Mouse (Mus musculus) kidney, embryonic 15.5 days (tissue): ENCODE results near the gene Gpn2. TPM values are rescaled to one million over a fixed set of nuclear protein-coding genes. Genes with fewer than 3 reads are reported as not detected.

ENCODE experiments used
- ATAC-seq: fragments of 200-750 bp; cut with Nextera tagmentation; replicated peaks from 2 replicates; pipeline ENCODE4 v1.8.0; 2017; ENCODE audit warnings: moderate TSS enrichment; ENCODE audit not compliant: low FRiP score
- H3K27ac ChIP-seq: fragments of 300-500 bp; sonication (generic); 2 replicates; pipeline ENCODE4 v1.5.1; 2015; ENCODE audit warnings: mild to moderate bottlenecking, inconsistent platforms
- H3K27me3 ChIP-seq: fragments of 300-500 bp; sonication (generic); 2 replicates; pipeline ENCODE4 v1.6.1; 2015; ENCODE audit warnings: inconsistent platforms
- H3K36me3 ChIP-seq: fragments of 300-500 bp; sonication (generic); 2 replicates; pipeline ENCODE4 v1.6.1; 2015; ENCODE audit warnings: inconsistent platforms
- H3K4me1 ChIP-seq: fragments of 300-500 bp; sonication (generic); 2 replicates; pipeline ENCODE4 v1.6.1; 2015; ENCODE audit warnings: inconsistent platforms
- H3K4me2 ChIP-seq: fragments of 300-500 bp; sonication (generic); 2 replicates; pipeline ENCODE4 v1.6.1; 2015; ENCODE audit warnings: moderate library complexity, mild to moderate bottlenecking, inconsistent platforms
- H3K4me3 ChIP-seq: fragments of 300-500 bp; sonication (generic); replicated peaks from 2 replicates; pipeline ENCODE4 v1.5.1; 2015; ENCODE audit warnings: mild to moderate bottlenecking, inconsistent platforms
- H3K9ac ChIP-seq: fragments of 300-500 bp; sonication (generic); 2 replicates; pipeline ENCODE4 v1.6.1; 2015; ENCODE audit warnings: mild to moderate bottlenecking, inconsistent platforms
- H3K9me3 ChIP-seq: fragments of 300-500 bp; sonication (generic); replicated peaks from 2 replicates; pipeline ENCODE4 v1.6.1; 2016; ENCODE audit warnings: inconsistent platforms
- WGBS: fragments of 180-500 bp; shearing (Covaris S2); methylation state at CpG from one replicate; pipeline ENCODE4 v1.1.7; 2015; ENCODE audit warnings: mixed read lengths; 5-methylcytosine and 5-hydroxymethylcytosine counted together
- polyA plus RNA-seq: library from polyadenylated mRNA; unstranded; fragments of >200 nt; fragmentation: Nextera tagmentation; extraction: Ambion mirVana; gene quantifications from 2 replicates; pipeline ENCODE4 v1.2.1, GENCODE M21; 2015

Gene Gpn2
- polyA plus RNA-seq, 1 experiment from 2014 or later = 20.3 TPM

GRCm38 (mm10) chr4:133613026-133613425 is 28.9 kb downstream of the Gpn2 start:
- Histone ChIP-seq H3K4me2 (no peak overlapping the region), H3K4me1 (peaks cover 3% of the 10 kb centered on the region; the same call in 1 of the 2 replicates), H3K27me3 (no peaks in the 10 kb centered on the region), H3K4me3 (no peak overlapping the region), H3K27ac (no peak overlapping the region), H3K36me3 (peaks cover 70% of the 10 kb centered on the region), H3K9me3 (peaks cover 4% of the 10 kb centered on the region; the same call in 1 of the 2 replicates), H3K9ac (no peak overlapping the region)
- 96% methylated on average over 8 of the region's 8 CpGs for WGBS
- no peak for ATAC-seq

GRCm38 (mm10) chr4:133613867-133614266 is 29.7 kb downstream of the Gpn2 start:
- 93% methylated on average over 4 of the region's 4 CpGs for WGBS

GRCm38 (mm10) chr4:133614274-133614761 is 30.2 kb downstream of the Gpn2 start:
- no peaks in the 10 kb centered on the region for H3K27me3 ChIP-seq
- peaks cover 3% of the 10 kb centered on the region; the same call in 1 of the 2 replicates for H3K4me1 ChIP-seq
- ATAC-seq = no peak
- H3K9me3 ChIP-seq = peaks cover 4% of the 10 kb centered on the region; the same call in 1 of the 2 replicates
- peaks cover 59% of the 10 kb centered on the region for H3K36me3 ChIP-seq
- 95% methylated on average over 8 of the region's 8 CpGs for WGBS
- no peak overlapping the region for H3K4me3 ChIP-seq
- no peak overlapping the region for H3K27ac ChIP-seq
- H3K4me2 ChIP-seq = no peak overlapping the region
- H3K9ac ChIP-seq = no peak overlapping the region

More at GRCm38 (mm10) chr4:133613867-133614266, 29.7 kb downstream of the Gpn2 start:
- Histone ChIP-seq H3K9me3 (peaks cover 4% of the 10 kb centered on the region; the same call in 1 of the 2 replicates), H3K4me1 (peaks cover 3% of the 10 kb centered on the region; the same call in 1 of the 2 replicates), H3K9ac (no peak overlapping the region), H3K27ac (no peak overlapping the region), H3K4me3 (no peak overlapping the region), H3K4me2 (no peak overlapping the region), H3K27me3 (no peaks in the 10 kb centered on the region), H3K36me3 (peaks cover 61% of the 10 kb centered on the region)
- ATAC-seq = no peak

GRCm38 (mm10) chr4:133615416-133615815 is 31.3 kb downstream of the Gpn2 start:
- H3K4me1 ChIP-seq = peaks cover 3% of the 10 kb centered on the region; the same call in 1 of the 2 replicates
- 74% methylated on average over 10 of the region's 10 CpGs for WGBS
- ATAC-seq = no peak
- no peak overlapping the region for H3K4me2 ChIP-seq
- no peak overlapping the region for H3K4me3 ChIP-seq
- peaks cover 60% of the 10 kb centered on the region for H3K36me3 ChIP-seq
- no peak overlapping the region for H3K9ac ChIP-seq
- H3K9me3 ChIP-seq = peaks cover 4% of the 10 kb centered on the region; the same call in 1 of the 2 replicates
- no peaks in the 10 kb centered on the region for H3K27me3 ChIP-seq
- H3K27ac ChIP-seq = no peak overlapping the region

GRCm38 (mm10) chr4:133617936-133618335 is 33.8 kb downstream of the Gpn2 start:
- Histone ChIP-seq H3K4me1 (peaks cover 3% of the 10 kb centered on the region; the same call in 1 of the 2 replicates), H3K9ac (no peak overlapping the region), H3K27me3 (no peaks in the 10 kb centered on the region), H3K4me2 (no peak overlapping the region), H3K4me3 (no peak overlapping the region), H3K36me3 (peaks cover 41% of the 10 kb centered on the region), H3K9me3 (no peaks in the 10 kb centered on the region), H3K27ac (no peak overlapping the region)
- ATAC-seq = no peak
- 82% methylated on average over 11 of the region's 11 CpGs for WGBS

- H3K4me2 ChIP-seq = no peak overlapping the region
- H3K4me3 ChIP-seq = no peak overlapping the region
- no peaks in the 10 kb centered on the region for H3K9me3 ChIP-seq
- no peak for ATAC-seq
- H3K27me3 ChIP-seq = no peaks in the 10 kb centered on the region
- H3K36me3 ChIP-seq = peaks cover 37% of the 10 kb centered on the region
- no peak overlapping the region for H3K9ac ChIP-seq
- WGBS = 73% methylated on average over 4 of the region's 4 CpGs
- no peak overlapping the region for H3K27ac ChIP-seq
- H3K4me1 ChIP-seq = peaks cover 5% of the 10 kb centered on the region; the same call in 1 of the 2 replicates
Observed at GRCm38 (mm10) chr4:133619473-133620136, 35.4 kb downstream of the Gpn2 start.

GRCm38 (mm10) chr4:133620668-133621067 is 36.5 kb downstream of the Gpn2 start:
- Histone ChIP-seq H3K27me3 (no peaks in the 10 kb centered on the region), H3K4me1 (peaks cover 15% of the 10 kb centered on the region), H3K4me3 (no peak overlapping the region), H3K9ac (no peak overlapping the region), H3K27ac (no peak overlapping the region), H3K36me3 (peaks cover 35% of the 10 kb centered on the region), H3K9me3 (no peaks in the 10 kb centered on the region), H3K4me2 (no peak overlapping the region)
- ATAC-seq = no peak
- 79% methylated on average over 8 of the region's 8 CpGs for WGBS

- Histone ChIP-seq H3K9me3 (no peaks in the 10 kb centered on the region), H3K9ac (no peak overlapping the region), H3K27me3 (no peaks in the 10 kb centered on the region), H3K4me1 (peaks cover 26% of the 10 kb centered on the region), H3K27ac (no peak overlapping the region), H3K4me3 (no peak overlapping the region), H3K4me2 (no peak overlapping the region), H3K36me3 (peaks cover 44% of the 10 kb centered on the region)
- no peak for ATAC-seq
- WGBS = 79% methylated on average over 11 of the region's 11 CpGs
Observed at GRCm38 (mm10) chr4:133622161-133622695, 38.1 kb downstream of the Gpn2 start.

- H3K27me3 ChIP-seq = no peaks in the 10 kb centered on the region
- no peak overlapping the region for H3K9ac ChIP-seq
- H3K9me3 ChIP-seq = no peaks in the 10 kb centered on the region
- no peak for ATAC-seq
- peak overlapping the region; percentile 87 for H3K27ac ChIP-seq
- 89% methylated on average over 7 of the region's 7 CpGs for WGBS
- H3K4me1 ChIP-seq = peaks cover 43% of the 10 kb centered on the region
- no peak overlapping the region for H3K4me3 ChIP-seq
- H3K36me3 ChIP-seq = peaks cover 40% of the 10 kb centered on the region
- H3K4me2 ChIP-seq = no peak overlapping the region
Observed at GRCm38 (mm10) chr4:133624830-133625229, 40.7 kb downstream of the Gpn2 start.

GRCm38 (mm10) chr4:133625621-133626071 is 41.5 kb downstream of the Gpn2 start:
- Histone ChIP-seq H3K27me3 (no peaks in the 10 kb centered on the region), H3K36me3 (peaks cover 34% of the 10 kb centered on the region), H3K27ac (peak overlapping the region; percentile 87), H3K4me3 (no peak overlapping the region), H3K9me3 (no peaks in the 10 kb centered on the region), H3K9ac (no peak overlapping the region), H3K4me2 (peak overlapping the region; percentile 42), H3K4me1 (peaks cover 49% of the 10 kb centered on the region)
- peak; percentile 76 for ATAC-seq
- WGBS = 35% methylated on average over 11 of the region's 11 CpGs

GRCm38 (mm10) chr4:133626221-133626620 is 42.1 kb downstream of the Gpn2 start:
- 27% methylated on average over 5 of the region's 5 CpGs for WGBS
- ATAC-seq = no peak

GRCm38 (mm10) chr4:133626621-133627020 is 42.5 kb downstream of the Gpn2 start:
- WGBS = 73% methylated on average over 9 of the region's 9 CpGs
- H3K27ac ChIP-seq = peak overlapping the region; percentile 87
- no peak overlapping the region for H3K4me2 ChIP-seq
- peaks cover 32% of the 10 kb centered on the region for H3K36me3 ChIP-seq
- H3K27me3 ChIP-seq = no peaks in the 10 kb centered on the region
- H3K9me3 ChIP-seq = no peaks in the 10 kb centered on the region
- no peak overlapping the region for H3K4me3 ChIP-seq
- no peak overlapping the region for H3K9ac ChIP-seq
- ATAC-seq = no peak
- peaks cover 59% of the 10 kb centered on the region for H3K4me1 ChIP-seq

More at GRCm38 (mm10) chr4:133626221-133626620, 42.1 kb downstream of the Gpn2 start:
- no peaks in the 10 kb centered on the region for H3K27me3 ChIP-seq
- no peak overlapping the region for H3K4me3 ChIP-seq
- H3K4me2 ChIP-seq = no peak overlapping the region; the same call in 1 of the 2 replicates
- peaks cover 55% of the 10 kb centered on the region for H3K4me1 ChIP-seq
- peak overlapping the region; percentile 87 for H3K27ac ChIP-seq
- H3K36me3 ChIP-seq = peaks cover 32% of the 10 kb centered on the region
- no peak overlapping the region for H3K9ac ChIP-seq
- H3K9me3 ChIP-seq = no peaks in the 10 kb centered on the region
